Mouse (Mus musculus): ENCODE results near the gene Hint1. TPM values are rescaled to one million over a fixed set of nuclear protein-coding genes. Genes with fewer than 3 reads are reported as not detected.

Hint1 gene
- total and polyA plus RNA-seq, 3 experiments, result 854 to 1,228 (median 1,034) TPM

GRCm38 (mm10) chr11:54825774-54826173, 40.4 kb upstream of the Hint1 start:
- H3K9ac ChIP-seq (ENCODE audit: insufficient read depth, low read depth), result no peak overlapping the region
- H3K4me2 ChIP-seq (ENCODE audit: insufficient read depth, low read depth, poor library complexity, severe bottlenecking), result no peak overlapping the region
- H3K27me3 ChIP-seq (replicated peaks), result no peaks in the 10 kb centered on the region
- H3K4me3 ChIP-seq (replicated peaks in 1 of 3; ENCODE audit: low read depth in 2 of 3, low read length in 2 of 3, poor library complexity in 1 of 3), result no peak overlapping the region
- peaks cover 11 to 33% of the 10 kb centered on the region in 2 experiments for H3K4me1 ChIP-seq (ENCODE audit: control insufficient read depth in 1 of 2, insufficient read depth in 2 of 2)
- in situ Hi-C loops (cut with MboI; ENCODE audit: low pct_ligation_motif_present, low pct_unique_long_range_greater_than_20kb, low sequenced_read_pairs), result no loop called here
- H3K36me3 ChIP-seq (replicated peaks in 1 of 2; ENCODE audit: control insufficient read depth in 1 of 2, insufficient read depth in 1 of 2, low read length in 1 of 2), result no peaks in the 10 kb centered on the region
- H3K79me2 ChIP-seq (replicated peaks; ENCODE audit: control insufficient read depth, extremely low read depth, insufficient read depth, poor library complexity, severe bottlenecking), result no peaks in the 10 kb centered on the region
- H3K9me3 ChIP-seq (replicated peaks; ENCODE audit: low read length), result peaks cover 15% of the 10 kb centered on the region
- TF ChIP-seq CTCF (conservative IDR thresholded peaks at IDR 0.05 in 1 of 2, IDR thresholded peaks at IDR 0.05 in 1 of 2; ENCODE audit: low read depth in 2 of 2, low read length in 2 of 2) (0 out of 4 replicates have a peak, but pooled peaks of 1 of the 2 experiments have one; percentile 35), TBP (conservative IDR thresholded peaks at IDR 0.05; ENCODE audit: low read depth, low read length) (no peak), MAZ (IDR thresholded peaks at IDR 0.05; ENCODE audit: low read depth, low read length) (no peak), ZNF384 (IDR thresholded peaks at IDR 0.05; ENCODE audit: low read depth, low read length) (no peak), MYC (IDR thresholded peaks at IDR 0.05; ENCODE audit: low read depth, low read length) (no peak), UBTF (IDR thresholded peaks at IDR 0.05; ENCODE audit: low read depth, low read length) (no peak), ELF1 (IDR thresholded peaks at IDR 0.05; ENCODE audit: low read depth, low read length) (no peak)
- H3K27ac ChIP-seq (ENCODE audit: insufficient read depth, low read depth), result no peak overlapping the region
- no peak for DNase-seq (ENCODE audit: extremely low read depth)
- dilution Hi-C loops (cut with MboI; ENCODE audit: extremely low pct_ligation_motif_present, extremely low pct_unique_long_range_greater_than_20kb, low sequenced_read_pairs), result no loop called here

GRCm38 (mm10) chr11:54826819-54827218, 39.4 kb upstream of the Hint1 start:
- in situ Hi-C loops (cut with MboI; ENCODE audit: low pct_ligation_motif_present, low pct_unique_long_range_greater_than_20kb, low sequenced_read_pairs), result no loop called here
- DNase-seq (ENCODE audit: extremely low read depth), result peak; percentile 85
- Histone ChIP-seq H3K27me3 (replicated peaks) (no peaks in the 10 kb centered on the region), H3K9me3 (replicated peaks; ENCODE audit: low read length) (peaks cover 15% of the 10 kb centered on the region), H3K4me2 (ENCODE audit: insufficient read depth, low read depth, poor library complexity, severe bottlenecking) (no peak overlapping the region), H3K4me1 (ENCODE audit: control insufficient read depth in 1 of 2, insufficient read depth in 2 of 2) (peaks cover 14 to 40% of the 10 kb centered on the region in 2 experiments), H3K27ac (ENCODE audit: insufficient read depth, low read depth) (no peak overlapping the region), H3K4me3 (replicated peaks in 1 of 3; ENCODE audit: low read depth in 2 of 3, low read length in 2 of 3, poor library complexity in 1 of 3) (no peak overlapping the region), H3K36me3 (replicated peaks in 1 of 2; ENCODE audit: control insufficient read depth in 1 of 2, insufficient read depth in 1 of 2, low read length in 1 of 2) (no peaks in the 10 kb centered on the region), H3K9ac (ENCODE audit: insufficient read depth, low read depth) (no peak overlapping the region), H3K79me2 (replicated peaks; ENCODE audit: control insufficient read depth, extremely low read depth, insufficient read depth, poor library complexity, severe bottlenecking) (no peaks in the 10 kb centered on the region)
- dilution Hi-C loops (cut with MboI; ENCODE audit: extremely low pct_ligation_motif_present, extremely low pct_unique_long_range_greater_than_20kb, low sequenced_read_pairs), result no loop called here
- TF ChIP-seq TBP (conservative IDR thresholded peaks at IDR 0.05; ENCODE audit: low read depth, low read length) (no peak), NRF1 (IDR thresholded peaks at IDR 0.05; ENCODE audit: low read depth, low read length) (no peak), EP300 (IDR thresholded peaks at IDR 0.05; ENCODE audit: low read length) (peak; percentile 72), RCOR1 (conservative IDR thresholded peaks at IDR 0.05; ENCODE audit: low read depth, low read length) (no peak), ZNF384 (IDR thresholded peaks at IDR 0.05; ENCODE audit: low read depth, low read length) (peak; percentile 45; the same call in 1 of the 2 replicates), POLR2AphosphoS2 (IDR thresholded peaks at IDR 0.05; ENCODE audit: low read depth, low read length) (no peak), JUND (conservative IDR thresholded peaks at IDR 0.05; ENCODE audit: low read depth, low read length) (peak; percentile 71; the same call in 1 of the 2 replicates), KAT2A (IDR thresholded peaks at IDR 0.05; ENCODE audit: insufficient replicate concordance, low read length) (no peak), ETS1 (conservative IDR thresholded peaks at IDR 0.05; ENCODE audit: low read depth, low read length) (peak; percentile 71), NELFE (IDR thresholded peaks at IDR 0.05; ENCODE audit: low read depth, low read length) (no peak), TCF12 (IDR thresholded peaks at IDR 0.05; ENCODE audit: low read depth, low read length) (no peak), E2F4 (IDR thresholded peaks at IDR 0.05; ENCODE audit: insufficient replicate concordance, low read depth, low read length) (no peak), ZMIZ1 (IDR thresholded peaks at IDR 0.05; ENCODE audit: low read depth, low read length) (no peak), JUN (IDR thresholded peaks at IDR 0.05; ENCODE audit: insufficient read depth, low read depth, low read length) (peak; percentile 81), ZC3H11A (IDR thresholded peaks at IDR 0.05; ENCODE audit: low read depth, low read length) (no peak), MEF2A (IDR thresholded peaks at IDR 0.05; ENCODE audit: borderline replicate concordance, low read depth, low read length) (peak; percentile 97), IRF4 (IDR thresholded peaks at IDR 0.05; ENCODE audit: low read depth, low read length) (peak; percentile 35; the same call in 1 of the 2 replicates)

Data from CH12.LX (cell line).